Mouse (Mus musculus) liver, adult 2 months (tissue): ENCODE results near the gene Gm17651.

ENCODE experiments used
- CTCF ChIP-seq: fragments of 200-500 bp; IDR thresholded peaks from 2 replicates; pipeline ENCODE4 v1.5.1; 2011; ENCODE audit warnings: low read depth, low read length, control low read depth
- POLR2A ChIP-seq: fragments of 200-500 bp; IDR thresholded peaks from 2 replicates; pipeline ENCODE4 v1.6.1; 2011; ENCODE audit warnings: low read length, control low read depth; ENCODE audit not compliant: insufficient read depth; ENCODE audit errors: extremely low read depth

- TF ChIP-seq CTCF (no peak), POLR2A (no peak)
These were observed 14.8 kb upstream of the Gm17651 start for GRCm38 (mm10) chr3:97689289-97689688.
